Mouse (Mus musculus) bone marrow macrophage, adult 2 months (primary cell): ENCODE measurements around the gene Bcl7c. TPM values are rescaled to one million over a fixed set of nuclear protein-coding genes. Genes with fewer than 3 reads are reported as not detected.
"Not testable (repeated sequence)": the region's sequence is repeated elsewhere in the genome, so short reads cannot be mapped to it uniquely, and the experiment has no call there.

Source experiments
- H3K27ac ChIP-seq: 2 replicates; pipeline ENCODE4 v1.5.1; 2012; ENCODE audit warnings: low read depth, low read length; ENCODE audit not compliant: insufficient read depth
- H3K4me1 ChIP-seq: 2 replicates; pipeline ENCODE4 v1.6.1; 2012; ENCODE audit warnings: low read length; ENCODE audit not compliant: control insufficient read depth, insufficient read depth
- H3K4me3 ChIP-seq: 2 replicates; pipeline ENCODE4 v1.5.1; 2012; ENCODE audit warnings: mild to moderate bottlenecking, low read length, moderate library complexity; ENCODE audit not compliant: insufficient read depth
- CTCF ChIP-seq: IDR thresholded peaks from 2 replicates; pipeline ENCODE4 v1.5.1; 2012; ENCODE audit warnings: low read depth, mild to moderate bottlenecking, low read length, moderate library complexity
- POLR2A ChIP-seq: IDR thresholded peaks from 2 replicates; pipeline ENCODE4 v1.6.1; 2012; ENCODE audit warnings: mild to moderate bottlenecking, low read depth, low read length, borderline replicate concordance
- polyA plus RNA-seq: library from polyadenylated mRNA; stranded (reverse); fragments of >200 nt; gene quantifications from 2 replicates; pipeline ENCODE4 v1.2.4, GENCODE M21; 2012; ENCODE audit not compliant: missing spikeins, insufficient read depth, insufficient read length

The Bcl7c gene
- polyA plus RNA-seq, 1 experiment: 30.4 TPM

GRCm38 (mm10) chr7:127631416-127631815 is 77.3 kb downstream of the Bcl7c start:
- Histone ChIP-seq H3K27ac (no peak overlapping the region), H3K4me3 (no peak overlapping the region), H3K4me1 (peaks cover 9% of the 10 kb centered on the region)
- TF ChIP-seq POLR2A (no peak), CTCF (no peak)

DNA sequence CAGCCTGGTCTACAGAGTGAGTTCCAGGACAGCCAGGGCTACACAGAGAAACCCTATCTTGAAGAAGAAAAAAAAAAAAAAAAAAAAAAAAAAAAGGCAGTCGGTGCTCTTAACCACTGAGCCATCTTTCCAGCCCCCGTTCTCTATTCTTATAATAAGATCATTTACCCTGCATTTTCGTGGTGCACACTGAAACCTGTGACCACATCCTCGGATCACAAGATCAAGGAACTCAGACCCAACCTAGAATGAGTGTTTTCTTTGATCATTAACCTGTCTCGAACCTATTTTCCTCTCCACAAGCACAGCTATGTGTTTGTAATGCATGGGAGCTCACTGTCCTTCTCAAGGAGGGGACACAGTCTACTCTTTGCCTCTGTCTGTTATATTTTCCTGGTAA is 80.1 kb downstream of the Bcl7c start:
- TF ChIP-seq CTCF (no peak), POLR2A (no peak)
- peaks cover 9% of the 10 kb centered on the region for H3K4me1 ChIP-seq

GRCm38 (mm10) chr7:127626471-127626870 is 82.3 kb downstream of the Bcl7c start:
- Histone ChIP-seq H3K4me1 (peaks cover 9% of the 10 kb centered on the region), H3K27ac (no peak overlapping the region), H3K4me3 (no peak overlapping the region)
- no peak for TF ChIP-seq POLR2A
- TF ChIP-seq CTCF: no peak

More for the DNA sequence above, 80.1 kb downstream of the Bcl7c start:
- Histone ChIP-seq H3K4me3 (no peak overlapping the region), H3K27ac (no peak overlapping the region)

- H3K4me1 ChIP-seq: peaks cover 9% of the 10 kb centered on the region
- no peak overlapping the region for H3K27ac ChIP-seq
- H3K4me3 ChIP-seq: no peak overlapping the region
- TF ChIP-seq CTCF (no peak), POLR2A (no peak)
Observed at GRCm38 (mm10) chr7:127626039-127626438, 82.7 kb downstream of the Bcl7c start.

GRCm38 (mm10) chr7:127618402-127618801 is 90.3 kb downstream of the Bcl7c start:
- H3K27ac ChIP-seq: not testable (repeated sequence)

DNA sequence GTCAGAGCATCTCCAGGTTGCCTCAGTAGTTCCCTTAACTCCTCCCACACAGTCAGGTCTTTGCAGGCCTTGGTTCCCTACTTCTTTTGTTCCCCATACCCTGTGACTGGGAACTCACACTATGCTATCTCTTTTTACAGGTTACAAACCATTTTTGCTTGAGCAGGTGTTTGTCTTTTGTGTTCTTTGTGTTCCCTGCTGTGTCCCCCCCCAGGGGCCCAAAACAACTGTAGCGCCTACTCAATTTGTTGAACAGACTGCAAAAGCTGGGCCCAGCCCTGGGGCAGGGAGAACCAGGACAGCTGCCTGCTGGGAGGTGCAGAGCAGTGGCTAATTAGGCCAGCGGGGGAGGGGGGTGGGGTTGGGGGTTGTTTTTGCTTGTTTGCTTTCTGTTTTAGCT is 90.8 kb downstream of the Bcl7c start:
- Histone ChIP-seq H3K4me1 (peaks cover 2% of the 10 kb centered on the region; the same call in 1 of the 2 replicates), H3K27ac (no peak overlapping the region), H3K4me3 (no peak overlapping the region)
- TF ChIP-seq CTCF (no peak), POLR2A (no peak)

More at GRCm38 (mm10) chr7:127618402-127618801, 90.3 kb downstream of the Bcl7c start:
- H3K4me1 ChIP-seq, H3K4me3 ChIP-seq: not testable (repeated sequence)

DNA sequence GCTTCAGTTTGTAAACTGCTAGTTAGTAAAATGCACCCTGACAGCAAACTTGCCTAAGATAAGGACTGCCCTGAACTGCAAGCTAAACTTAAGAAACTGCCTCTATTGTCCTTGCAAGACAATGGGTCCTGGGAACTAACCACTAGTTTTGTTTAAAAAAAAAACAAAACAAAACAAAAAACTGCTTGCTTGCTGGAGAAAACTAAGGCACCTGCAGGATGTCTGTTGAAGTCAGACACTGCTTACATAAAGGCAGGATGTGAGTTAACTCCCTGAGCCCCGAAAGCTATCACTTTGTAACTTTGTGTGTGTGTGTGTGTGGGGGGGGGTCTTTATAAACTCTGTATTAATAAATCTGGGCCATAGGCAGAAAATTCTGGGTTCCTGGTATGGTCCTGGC is 91.9 kb downstream of the Bcl7c start:
- Histone ChIP-seq H3K27ac (no peak overlapping the region), H3K4me3 (no peak overlapping the region), H3K4me1 (peaks cover 2% of the 10 kb centered on the region; the same call in 1 of the 2 replicates)
- TF ChIP-seq POLR2A: no peak
- no peak for TF ChIP-seq CTCF

- Histone ChIP-seq H3K27ac (no peak overlapping the region), H3K4me3 (no peak overlapping the region), H3K4me1 (peaks cover 2% of the 10 kb centered on the region; the same call in 1 of the 2 replicates)
- TF ChIP-seq POLR2A (no peak), CTCF (no peak)
Observed at GRCm38 (mm10) chr7:127616336-127616735, 92.4 kb downstream of the Bcl7c start.

GRCm38 (mm10) chr7:127614891-127615843 is 93.6 kb downstream of the Bcl7c start, which contains the start of gene Zfp629:
Zfp629 (minus strand) TSS chr7:127615797.
- Histone ChIP-seq H3K27ac (no peak within 1 kb of the TSS), H3K4me3 (peak within 1 kb of the TSS; percentile 61), H3K4me1 (peaks cover 2% of the 10 kb centered on the region; the same call in 1 of the 2 replicates)
- TF ChIP-seq POLR2A (no peak), CTCF (no peak)

- no peak for TF ChIP-seq POLR2A
- TF ChIP-seq CTCF: no peak
- peaks cover 2% of the 10 kb centered on the region; the same call in 1 of the 2 replicates for H3K4me1 ChIP-seq
- no peak overlapping the region for H3K27ac ChIP-seq
- H3K4me3 ChIP-seq: peak overlapping the region; percentile 61
Observed at GRCm38 (mm10) chr7:127614511-127614890, 94.2 kb downstream of the Bcl7c start.
